Mouse (Mus musculus) brain, adult 10 weeks (tissue): ENCODE measurements around the gene Clcc1. TPM values are rescaled to one million over a fixed set of nuclear protein-coding genes. Genes with fewer than 3 reads are reported as not detected.

Source experiments
- polyA plus RNA-seq: library from polyadenylated mRNA; stranded (reverse); fragments of 350-450 nt; fragmentation: Illumina TruSeq; extraction: RNeasy Lipid Tissue Mini Kit (QIAGEN cat#74804); gene quantifications from one replicate; pipeline ENCODE4 v1.2.3, GENCODE M21; 2015; ENCODE audit warnings: low read depth, low replicate concordance

The Clcc1 gene
- polyA plus RNA-seq: 37.6 TPM

DNA sequence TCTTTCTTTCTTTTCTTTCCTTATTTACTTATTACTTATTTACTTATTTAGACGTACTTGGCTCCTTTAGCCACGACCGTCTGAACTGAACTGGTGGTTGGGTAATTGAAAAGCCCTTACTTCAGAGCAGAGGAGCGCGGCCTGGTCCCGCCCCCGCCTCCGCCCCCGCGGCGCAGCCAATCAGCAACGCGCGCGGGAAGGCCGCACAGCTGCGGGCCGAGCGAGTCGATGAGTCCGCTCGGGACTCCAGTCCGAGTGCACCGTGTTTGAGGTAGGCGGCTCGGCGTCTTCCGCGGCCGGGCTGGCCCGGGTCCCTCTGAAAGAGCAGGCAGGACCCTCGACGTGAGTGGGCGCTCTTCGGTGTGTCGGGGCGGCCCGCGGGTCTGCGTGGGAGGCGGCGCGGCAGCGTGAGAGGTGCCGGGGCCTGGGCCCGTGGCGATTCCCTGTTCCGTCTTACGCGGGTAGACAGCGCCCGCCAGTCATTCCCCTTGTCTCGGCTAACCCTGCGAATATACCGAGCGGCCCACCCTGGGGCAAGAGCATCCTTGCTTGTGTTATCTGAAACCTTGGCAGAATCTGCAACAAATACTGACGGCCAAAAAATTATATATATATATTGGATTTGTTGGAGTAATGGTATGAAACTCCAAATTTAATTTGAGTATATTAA is at the start of gene Clcc1:
TSS of gene Clcc1 (plus strand) at position 204 of the 670 bp plus-strand sequence.

DNA sequence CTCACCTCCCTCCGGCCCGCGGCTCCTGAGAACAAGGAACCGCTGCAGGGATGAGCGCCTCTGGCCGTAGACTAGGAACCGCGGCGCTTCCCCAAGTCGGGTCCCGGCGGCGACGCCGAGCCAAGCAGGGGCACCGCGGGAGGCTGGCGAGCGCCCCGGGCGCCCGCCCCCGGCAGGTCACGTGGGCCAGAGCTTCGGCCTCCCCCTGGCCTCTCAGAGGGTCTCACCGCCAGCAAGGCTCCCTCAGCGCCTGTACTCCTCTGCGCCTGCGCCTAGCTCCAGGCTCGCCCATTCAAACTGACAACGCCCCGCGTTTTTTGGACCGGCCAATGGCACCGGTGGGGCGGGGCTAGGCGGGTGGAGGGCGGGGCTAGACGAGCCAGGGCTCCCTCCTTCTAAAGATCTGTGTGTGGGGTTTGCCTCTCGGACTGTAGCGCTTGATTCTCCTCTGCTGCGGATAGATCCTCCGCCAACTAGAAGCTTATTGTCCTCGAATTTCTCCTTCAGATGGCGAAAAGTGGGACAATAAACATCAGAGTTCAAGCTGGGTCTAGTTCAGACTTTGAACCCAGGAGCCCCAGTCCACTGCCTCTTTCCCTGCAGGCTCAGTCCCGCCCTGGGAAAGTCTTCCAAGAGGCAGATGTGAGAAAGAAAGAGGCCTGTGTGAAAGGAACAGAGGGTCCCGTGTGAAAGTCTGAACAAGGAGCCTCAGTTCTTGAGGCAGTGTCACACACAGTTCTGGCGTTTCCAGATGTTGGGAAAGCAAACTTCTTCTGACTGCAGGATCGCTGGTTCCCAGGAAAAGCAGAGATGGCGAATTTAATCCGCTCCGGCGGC is 68.5 kb downstream of the Clcc1 start, which contains the start of gene Gpsm2:
TSS of gene Gpsm2 (minus strand) at position 274 of the 837 bp plus-strand sequence.

Other genes starting within 250 kb of the Clcc1 start
- gene Celsr2, start 238.4 kb upstream of the Clcc1 start, polyA plus RNA-seq: 51.6 TPM
- gene Sars, start 208.7 kb upstream of the Clcc1 start, polyA plus RNA-seq: 280 TPM
- gene 1700013F07Rik, start 119.8 kb upstream of the Clcc1 start, polyA plus RNA-seq: 5.5 TPM
- gene 5330417C22Rik, start 117.4 kb upstream of the Clcc1 start, polyA plus RNA-seq: 16.1 TPM
- 48.9 TPM for gene Tmem167b, start 91.4 kb upstream of the Clcc1 start, polyA plus RNA-seq
- 59.8 TPM for gene Taf13, start 82.2 kb upstream of the Clcc1 start, polyA plus RNA-seq
- gene Wdr47, start 62.6 kb upstream of the Clcc1 start, polyA plus RNA-seq: 100 TPM
- 9.9 TPM for gene Gpsm2, start 68.4 kb downstream of the Clcc1 start, polyA plus RNA-seq
- gene Aknad1, start 85.7 kb downstream of the Clcc1 start, polyA plus RNA-seq: not detected
- 30.1 TPM for gene Stxbp3, start 186.6 kb downstream of the Clcc1 start, polyA plus RNA-seq
- not detected for gene Fndc7, start 236.1 kb downstream of the Clcc1 start, polyA plus RNA-seq